Mouse (Mus musculus) frontal cortex, adult 2 months (tissue): ENCODE measurements at regions not wholly inside any gene's neighbourhood (a gene's known extent, or its start where the extent isn't known, plus 50 kb on each side); places are given as distances from the start of the nearest gene placed in this dataset.
"Not testable (repeated sequence)": the region's sequence is repeated elsewhere in the genome, so short reads cannot be mapped to it uniquely, and the experiment has no call there.

ENCODE experiments used
- DNase-seq, 2 experiments: peaks; one replicate each; pipeline ENCODE4 v3.0.0; 2022; ENCODE audit warnings: low spot score in 1 of 2; ENCODE audit errors: extremely low spot score in 1 of 2

DNA sequence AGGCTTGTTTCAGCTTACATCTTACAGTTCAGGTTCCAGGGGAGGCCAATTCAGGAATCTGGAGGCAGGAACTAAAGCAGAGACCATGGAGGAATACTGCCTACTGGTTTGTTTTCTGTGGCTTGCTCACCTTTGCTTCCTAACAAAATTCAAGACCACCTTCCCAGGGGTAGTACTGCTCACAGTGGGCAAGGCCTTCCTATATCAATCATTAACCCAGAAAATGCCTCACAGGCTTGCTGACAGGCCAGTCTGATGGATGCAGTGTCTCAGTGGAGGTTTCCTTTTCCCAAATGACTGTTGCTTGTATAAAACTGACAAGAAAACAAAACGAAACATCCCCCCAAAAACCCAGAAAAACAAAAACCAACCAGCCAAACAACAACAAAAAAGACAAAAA is 95.8 kb upstream of the Klf13 start:
- no peak for DNase-seq

DNA sequence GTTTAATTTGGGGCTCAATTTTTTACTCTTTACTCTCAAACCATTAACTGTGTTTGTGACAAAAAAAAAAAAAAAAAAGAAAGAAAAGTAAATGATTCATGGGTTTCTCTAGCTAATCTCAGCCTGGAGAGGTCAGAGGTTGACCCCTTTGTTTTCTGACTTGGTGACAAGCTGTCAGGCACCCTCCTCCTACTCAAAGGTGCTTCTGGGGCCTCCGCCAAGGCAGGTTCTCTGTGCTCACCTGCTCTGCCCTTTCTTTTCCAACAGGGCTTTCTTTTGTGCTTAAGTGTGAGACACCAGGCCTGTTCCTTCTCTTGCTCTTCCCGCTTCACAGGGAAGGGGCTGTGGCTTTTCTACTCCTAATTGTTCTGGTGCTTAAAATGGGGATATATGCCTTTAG is 94.7 kb upstream of the Klf13 start:
- no peak for DNase-seq

DNA sequence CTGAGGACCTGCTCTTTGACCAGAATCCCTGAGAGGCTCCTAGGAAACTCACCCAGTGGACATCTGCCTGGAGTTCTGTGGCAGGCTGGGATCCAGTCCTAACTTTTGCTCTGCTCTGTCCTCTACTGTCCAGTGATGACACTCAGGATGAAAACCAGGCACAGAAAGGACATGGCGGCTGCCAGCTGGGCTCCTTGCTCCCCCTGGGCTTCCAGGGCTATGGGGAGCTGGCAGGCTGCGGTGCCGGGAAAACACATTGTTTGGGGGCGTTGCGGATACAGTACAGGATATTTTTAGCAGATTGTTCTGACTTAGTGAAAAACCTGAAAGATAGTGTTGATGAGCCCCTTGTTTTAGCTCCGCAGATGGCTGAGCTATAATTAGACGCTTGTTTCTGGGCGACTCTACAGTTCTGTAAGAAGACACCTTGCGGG is 94.2 kb upstream of the Klf13 start:
- DNase-seq: peak; percentile 93

DNA sequence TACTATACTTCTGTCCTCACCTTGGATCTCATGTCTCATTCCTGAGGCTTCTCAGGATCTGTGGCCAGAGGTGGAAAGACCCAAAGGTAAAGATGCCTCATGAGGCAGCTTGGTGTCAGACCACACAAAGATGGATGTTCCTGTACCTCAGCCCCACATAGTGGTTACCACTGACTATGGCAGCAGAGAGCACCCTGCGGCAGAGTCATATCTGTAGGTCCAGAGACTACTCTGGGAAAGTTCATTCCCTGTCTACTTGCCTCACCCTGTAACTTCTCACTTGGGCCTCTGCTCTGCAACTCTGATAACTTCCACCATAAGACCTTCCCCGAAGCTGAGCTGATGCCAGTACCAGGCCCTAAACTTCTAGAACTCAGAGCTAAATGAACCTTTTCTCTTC is 91.9 kb upstream of the Klf13 start:
- no peak for DNase-seq

DNA sequence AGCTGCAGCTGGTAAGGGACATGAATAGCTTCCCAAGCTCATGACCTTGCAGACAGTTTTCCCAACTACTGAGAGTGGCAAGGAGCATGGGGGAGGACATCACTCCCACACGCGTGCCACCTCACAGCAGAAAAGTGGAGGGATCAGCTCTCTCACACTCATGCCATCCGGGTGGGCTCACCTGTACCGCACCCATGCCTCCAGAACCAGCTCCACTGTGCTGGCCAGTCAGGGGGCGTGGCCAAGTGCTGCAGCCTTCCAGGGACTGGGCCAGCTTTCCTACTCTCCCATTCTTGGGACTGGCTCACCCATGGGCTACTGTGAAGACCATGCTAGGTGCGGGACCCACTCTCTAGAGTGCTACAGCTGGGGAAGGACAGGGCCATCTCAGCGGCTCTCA is 88.4 kb upstream of the Klf13 start:
- no peak for DNase-seq

DNA sequence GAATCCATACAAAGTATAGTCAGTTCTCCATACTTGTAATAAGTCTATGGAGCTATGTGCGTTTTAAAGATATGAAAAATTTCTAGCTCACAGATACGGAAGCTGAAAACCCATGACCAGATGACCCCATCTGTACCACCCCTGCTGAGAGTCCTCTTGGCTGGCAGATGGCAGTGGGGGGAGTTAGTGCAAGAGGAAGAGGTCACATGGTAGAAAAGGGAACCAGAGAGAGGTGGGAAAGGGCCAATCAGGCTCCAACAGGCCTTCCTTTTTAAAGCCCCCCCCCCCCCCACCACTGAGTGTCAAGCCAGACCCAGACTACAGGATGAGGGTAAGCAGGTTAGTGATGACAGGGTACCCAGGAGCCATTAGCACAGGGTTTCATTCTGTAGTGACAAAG is 86.4 kb upstream of the Klf13 start:
- no peak for DNase-seq

DNA sequence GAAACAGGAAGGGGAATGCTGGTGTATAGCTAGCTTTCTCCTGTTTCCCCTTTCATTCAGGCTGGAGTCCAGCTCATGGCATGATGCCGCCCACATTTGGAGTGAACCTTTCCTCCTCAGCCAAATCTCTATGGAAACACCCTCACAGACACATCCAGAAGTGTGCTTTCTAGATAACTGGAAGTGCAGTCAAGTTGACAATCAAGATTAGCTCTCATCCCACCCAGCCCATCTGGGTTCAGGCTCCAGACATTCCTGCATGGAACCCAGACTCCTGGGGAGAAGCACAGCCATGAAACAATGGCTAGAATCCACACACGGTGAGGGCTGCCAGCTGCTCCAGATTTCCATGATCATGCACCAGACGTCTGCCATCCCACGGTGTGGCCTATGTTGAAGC is 85.5 kb upstream of the Klf13 start:
- DNase-seq: peak; percentile 72

DNA sequence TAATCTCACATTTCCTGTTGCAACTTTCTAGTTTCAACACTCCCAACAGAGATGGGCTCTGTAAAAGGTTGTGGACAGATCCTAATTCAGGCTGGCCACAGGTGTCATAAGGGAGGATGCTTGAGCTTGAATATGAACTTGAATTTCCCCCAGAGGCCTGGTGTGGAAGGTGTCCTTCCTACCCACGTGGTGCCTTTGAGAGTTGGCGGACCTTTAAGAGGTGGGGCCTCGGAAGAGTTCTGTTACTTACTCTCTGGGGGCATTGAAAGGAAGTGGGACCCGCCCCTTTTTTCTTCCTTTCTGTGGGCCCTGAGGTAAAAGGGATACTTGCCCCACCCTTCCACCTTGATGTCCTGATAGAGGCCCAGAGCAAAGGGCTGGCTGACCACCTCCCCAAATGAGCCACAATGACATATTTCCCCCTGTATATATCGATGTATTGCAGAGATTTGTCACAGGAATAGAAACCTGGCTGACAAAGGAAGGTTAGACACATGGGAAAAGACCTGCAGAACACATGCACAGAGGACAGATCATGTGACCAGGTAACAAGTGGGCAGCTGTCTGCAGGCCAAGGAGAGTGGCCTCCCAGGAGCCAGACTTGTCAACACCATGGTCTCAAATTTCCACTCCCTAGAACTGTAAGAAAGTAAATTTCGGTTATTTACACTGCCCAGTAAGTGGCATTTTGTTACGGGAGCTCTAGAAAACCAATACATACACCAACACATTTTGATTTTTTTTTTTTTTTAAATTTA is 84.2 kb upstream of the Klf13 start:
- DNase-seq: no peak

DNA sequence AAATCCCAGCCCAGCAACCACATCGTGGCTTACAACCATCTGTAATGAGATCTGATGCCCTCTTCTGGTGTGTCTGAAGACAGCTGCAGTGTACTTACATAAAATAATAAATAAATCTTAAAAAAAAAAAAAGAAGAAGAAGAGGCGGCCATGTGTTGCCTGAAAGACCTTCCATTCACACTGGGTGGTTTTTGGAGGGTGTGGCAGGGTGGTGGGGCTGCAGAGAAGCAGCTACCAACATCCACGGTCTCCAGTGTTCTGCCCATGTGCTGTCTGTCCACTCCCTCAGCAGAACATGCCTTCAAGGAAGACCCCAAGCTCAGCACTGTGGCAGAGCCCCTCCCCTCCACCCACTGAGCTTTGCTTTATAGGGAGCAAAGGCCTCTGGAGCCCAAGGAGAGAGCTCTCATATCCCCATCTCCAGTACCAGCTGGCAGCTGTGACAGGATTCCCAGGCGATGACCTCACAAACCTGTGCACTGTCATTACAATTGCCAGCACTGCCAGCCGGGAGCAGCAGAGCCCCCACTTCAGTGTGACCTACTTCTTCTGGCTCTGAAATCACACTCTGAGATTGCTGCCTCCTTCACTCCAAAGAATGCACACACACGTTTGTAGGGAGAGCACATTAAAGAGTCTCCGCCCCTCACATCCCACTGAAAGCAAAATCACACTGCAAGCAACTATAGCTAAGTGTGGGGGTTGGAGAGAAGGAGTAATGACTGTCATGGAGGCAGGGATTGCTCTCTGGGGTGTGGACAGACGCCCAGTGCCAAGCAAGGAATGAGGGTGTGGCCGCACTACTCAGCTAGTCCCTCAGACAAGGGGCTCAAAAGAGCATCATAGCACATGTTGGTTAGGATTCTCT is 82.8 kb upstream of the Klf13 start:
- DNase-seq: peak; percentile 73 to 76

DNA sequence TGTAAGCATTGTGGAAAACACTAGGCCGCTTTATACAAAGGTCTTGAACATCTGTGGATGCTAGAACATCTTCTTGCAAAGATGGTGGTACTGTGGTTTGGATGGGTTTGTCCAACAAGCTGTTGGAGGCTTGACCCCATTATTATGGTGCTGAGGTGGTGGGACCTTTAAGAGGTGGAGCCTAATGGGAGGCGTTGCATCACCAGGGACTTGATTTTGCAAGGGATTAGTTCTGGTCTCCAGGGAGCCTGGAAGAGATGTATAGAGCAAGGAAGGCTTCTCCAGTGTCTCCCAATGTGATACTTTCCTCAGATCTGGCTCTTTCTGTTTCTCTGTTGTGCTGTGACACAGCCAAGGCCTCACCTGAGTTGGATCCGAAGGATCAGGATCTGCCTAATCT is 79.4 kb upstream of the Klf13 start:
- no peak for DNase-seq

DNA sequence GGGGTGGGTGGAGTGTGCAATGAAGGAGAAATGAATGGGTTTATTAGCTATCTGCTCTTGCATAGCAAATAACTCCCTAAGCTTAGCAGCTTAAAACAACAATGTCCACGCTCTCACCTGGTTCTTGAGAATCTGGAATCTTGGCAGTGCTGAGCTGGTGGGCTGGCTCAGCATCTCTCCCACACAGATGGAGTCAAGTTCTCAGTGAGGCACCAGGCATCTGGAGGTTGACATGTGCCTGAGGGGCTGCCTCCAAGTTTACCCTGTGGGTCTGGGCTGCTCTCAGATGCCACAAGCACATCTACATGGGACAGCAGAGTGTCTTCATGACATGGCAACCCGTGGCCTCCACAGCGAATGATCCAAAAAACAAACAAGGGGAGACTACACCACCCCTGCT is 78.2 kb upstream of the Klf13 start:
- peak in 1 of 2 experiments; percentile 34 for DNase-seq

DNA sequence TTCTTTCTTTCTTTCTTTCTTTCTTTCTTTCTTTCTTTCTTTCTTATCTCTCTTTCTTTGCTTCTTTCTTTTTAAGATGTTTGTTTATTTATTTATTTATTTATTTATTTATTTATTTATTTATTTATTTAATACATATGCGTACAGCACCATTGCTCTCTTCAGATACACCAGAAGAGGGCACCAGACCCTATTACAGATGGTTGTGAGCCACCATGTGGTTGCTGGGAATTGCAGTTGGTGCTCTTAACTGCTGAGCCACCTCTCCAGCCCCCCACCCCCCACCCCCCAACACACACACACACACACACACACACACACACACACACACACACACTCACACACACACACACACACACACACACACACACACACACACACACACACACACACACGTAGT is 76.4 kb upstream of the Klf13 start:
- not testable (repeated sequence) for DNase-seq

DNA sequence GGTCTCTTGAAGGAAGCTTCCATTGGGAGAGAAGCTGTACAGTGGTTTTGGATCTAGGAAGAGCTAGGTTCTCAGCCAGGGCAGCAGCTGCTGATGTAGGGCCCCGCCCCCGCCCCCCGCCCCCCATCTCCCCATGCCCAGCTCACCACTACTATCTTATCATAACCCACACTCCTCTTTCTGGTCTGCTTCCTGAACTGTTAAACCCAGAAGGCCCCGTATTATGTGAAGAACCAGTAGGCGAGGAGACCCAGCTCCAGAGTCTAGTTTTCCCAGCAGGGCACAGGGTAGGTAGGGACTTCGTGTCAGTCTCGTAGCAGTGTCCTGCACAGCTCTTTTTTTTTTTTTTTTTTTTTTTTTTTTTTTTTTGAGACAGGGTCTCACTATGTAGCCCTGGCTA is 75.5 kb upstream of the Klf13 start:
- no peak for DNase-seq

DNA sequence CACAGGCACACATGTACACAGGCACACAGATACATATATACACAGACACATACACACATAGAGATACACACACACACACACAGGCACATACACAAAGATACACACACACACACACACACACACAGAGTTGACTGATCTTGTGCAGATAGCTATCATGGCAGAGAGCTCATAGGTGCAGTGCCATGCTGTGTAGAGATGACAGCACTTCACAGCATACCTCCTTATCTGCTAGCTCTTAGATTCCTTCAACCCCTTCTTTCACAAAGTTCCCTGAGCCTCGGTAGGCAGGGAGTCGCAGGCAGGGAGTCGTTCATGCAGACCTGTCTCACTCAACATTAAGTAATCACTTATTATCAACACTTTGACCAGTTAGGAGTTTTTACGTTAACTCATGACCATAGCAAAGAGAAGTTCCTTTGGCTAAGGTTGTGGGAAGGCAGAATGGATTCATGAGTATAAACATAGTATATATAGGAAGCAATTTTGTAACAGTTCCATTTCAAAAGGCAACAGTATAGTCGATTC is 74.4 kb upstream of the Klf13 start:
- no peak for DNase-seq

DNA sequence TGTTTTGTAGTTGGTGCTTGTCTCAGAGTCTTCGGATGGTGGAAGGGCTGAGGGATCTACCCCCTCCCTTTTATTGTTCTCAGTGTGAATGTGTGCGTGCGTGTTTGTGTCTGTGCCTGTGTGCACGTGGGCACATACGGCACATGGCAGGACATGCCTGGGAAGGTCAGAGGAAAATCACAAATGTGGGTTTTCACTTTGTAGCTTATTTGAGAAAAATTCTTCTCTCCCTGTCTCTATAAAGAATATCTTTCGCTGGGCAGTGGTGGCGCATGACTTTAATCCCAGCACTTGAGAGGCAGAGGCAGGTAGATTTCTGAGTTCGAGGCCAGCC is 73.5 kb upstream of the Klf13 start:
- no peak for DNase-seq

DNA sequence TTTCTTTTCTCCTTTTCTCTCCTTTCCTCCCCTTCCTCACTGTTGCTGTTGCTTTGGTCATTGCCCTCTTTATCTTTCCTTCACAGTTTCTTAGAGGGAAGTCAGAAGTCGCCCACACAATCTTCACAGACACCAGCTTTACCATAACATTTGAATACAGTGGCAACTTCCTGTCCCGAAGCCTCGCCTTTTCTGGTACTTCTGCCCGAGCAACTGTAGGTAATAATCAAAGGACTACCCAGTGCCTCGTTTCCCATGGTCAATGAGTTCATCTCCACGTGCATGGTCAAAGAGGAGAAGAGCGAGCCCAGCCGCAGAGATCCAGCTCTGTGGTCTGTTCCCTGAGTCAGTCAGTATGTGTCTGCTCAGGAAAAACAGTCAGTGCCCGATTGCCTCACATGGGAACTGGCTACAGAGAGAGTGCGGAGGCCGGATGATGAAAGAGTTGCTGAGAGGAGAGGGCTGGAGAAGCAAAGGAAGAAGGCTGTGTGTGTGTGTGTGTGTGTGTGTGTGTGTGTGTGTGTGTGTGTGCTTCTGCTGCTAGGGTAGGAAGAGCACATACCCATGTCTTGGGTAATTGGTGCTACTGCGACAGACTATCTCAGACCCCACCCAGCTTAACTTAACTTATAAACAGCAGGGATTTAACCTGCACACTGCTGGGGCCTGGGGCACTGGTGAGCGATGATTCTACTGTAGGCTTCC is 73.0 kb upstream of the Klf13 start:
- DNase-seq: no peak

DNA sequence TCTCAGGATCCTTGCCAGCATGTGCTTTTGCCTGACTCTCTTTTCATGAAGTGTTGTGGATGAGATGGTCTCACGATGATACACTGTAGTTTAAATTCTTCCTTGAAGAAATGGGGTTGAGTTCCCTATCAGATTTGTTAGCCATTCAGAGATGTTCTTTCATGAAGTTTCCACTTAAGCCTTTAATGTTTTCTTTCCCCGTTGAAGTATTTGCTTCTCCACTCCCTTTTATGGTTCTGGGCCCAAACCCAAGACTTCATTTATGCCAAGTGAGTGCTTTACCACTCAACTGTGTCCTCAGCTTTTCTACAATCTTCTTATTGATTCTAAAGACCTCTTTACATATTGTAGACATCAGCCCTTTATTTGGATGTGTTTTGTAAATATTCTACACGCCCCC is 71.9 kb upstream of the Klf13 start:
- DNase-seq: no peak

DNA sequence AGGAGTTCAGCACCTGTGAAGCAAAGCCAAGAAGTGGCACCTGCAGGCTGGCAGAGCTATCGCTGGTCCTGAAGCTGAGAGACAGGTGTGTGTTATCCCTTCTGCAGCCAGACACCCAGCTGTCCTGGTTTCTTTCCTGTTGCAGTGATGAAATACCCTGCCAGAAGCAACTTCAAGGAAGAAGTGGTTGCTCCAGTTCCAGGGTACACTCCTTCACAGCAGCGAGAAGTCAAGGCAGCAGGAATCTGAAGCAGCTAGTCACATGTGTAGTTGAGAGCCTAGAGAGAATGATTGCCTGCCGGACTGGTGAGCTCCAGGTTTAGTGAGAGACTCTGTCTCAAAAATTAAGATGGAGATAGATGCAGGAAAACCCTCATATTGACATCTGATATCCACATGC is 69.1 kb upstream of the Klf13 start:
- DNase-seq: no peak

DNA sequence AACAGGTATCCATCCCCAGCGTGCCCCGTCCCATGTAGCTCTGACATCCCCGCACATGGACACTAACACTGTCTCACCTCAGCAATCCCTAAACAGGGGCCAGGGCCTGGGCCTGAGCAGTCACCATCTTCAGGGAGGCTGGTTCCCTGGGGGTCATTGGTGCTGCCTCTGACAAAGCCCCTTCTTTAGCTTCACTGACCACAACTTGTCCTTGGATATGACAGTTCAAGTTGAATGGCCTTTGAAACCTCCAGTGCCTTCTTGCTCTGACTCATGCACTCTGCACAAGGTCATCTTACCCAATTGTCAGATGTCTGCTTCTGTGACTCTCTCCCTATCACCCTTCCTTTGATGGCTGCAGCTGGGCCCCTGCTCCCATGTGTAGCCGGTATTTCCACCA is 68.2 kb upstream of the Klf13 start:
- no peak for DNase-seq

DNA sequence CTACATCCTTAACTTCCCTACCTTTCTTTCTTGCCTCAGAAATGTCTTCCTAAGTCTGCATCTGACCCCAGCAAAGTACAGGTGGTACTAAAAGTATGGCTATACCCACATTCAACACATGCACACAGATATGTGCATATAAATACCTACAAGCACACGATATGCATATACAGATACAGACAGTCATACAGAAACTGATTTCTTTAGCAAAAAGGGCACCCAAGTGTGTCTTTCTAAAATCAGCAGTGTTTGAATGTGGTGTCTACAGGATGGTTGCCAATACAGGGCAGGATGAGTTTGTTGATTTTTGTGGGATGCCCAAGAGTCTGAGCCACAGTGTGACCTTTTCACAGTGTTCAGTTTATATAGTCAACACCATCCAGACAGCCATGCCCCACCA is 67.0 kb upstream of the Klf13 start:
- DNase-seq: no peak

DNA sequence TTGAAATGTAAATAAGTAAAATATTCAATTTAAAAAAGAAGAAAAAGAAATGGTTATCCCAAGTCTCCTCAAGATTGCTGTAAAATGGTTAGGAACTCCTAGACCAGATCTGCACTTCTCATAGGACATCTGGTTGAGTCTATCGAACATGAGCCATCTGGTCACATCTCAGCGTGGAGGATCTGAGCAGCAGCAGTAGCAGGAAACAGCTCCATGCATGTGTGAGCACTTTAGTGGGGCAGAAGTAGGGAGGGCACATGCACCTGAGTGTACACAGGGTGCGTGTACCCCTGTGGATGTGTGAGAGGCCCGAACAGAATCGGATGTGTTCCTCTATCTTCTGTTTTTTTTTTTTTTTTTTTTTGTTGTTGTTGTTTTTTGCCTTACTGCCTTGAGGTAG is 65.2 kb upstream of the Klf13 start:
- no peak for DNase-seq
